Mouse (Mus musculus) kidney, adult 2 months (tissue): ENCODE data around the gene Nop2.
A peak's percentile ranks its signal among the peaks of the same experiment; 100 is the strongest.
"Not testable (repeated sequence)": the region's sequence is repeated elsewhere in the genome, so short reads cannot be mapped to it uniquely, and the experiment has no call there.

Experiments
- CTCF ChIP-seq: fragments of 200-500 bp; conservative IDR thresholded peaks from 2 replicates; pipeline ENCODE4 v1.5.1; 2011; ENCODE audit warnings: low read depth, mild to moderate bottlenecking, control low read depth, low read length, moderate library complexity, mixed read lengths; ENCODE audit not compliant: insufficient read depth, insufficient read length
- POLR2A ChIP-seq: fragments of 200-500 bp; IDR thresholded peaks from one replicate; pipeline ENCODE4 v1.6.1; 2011; ENCODE audit warnings: low read depth, low read length, control low read depth

- peak; percentile 47 for TF ChIP-seq CTCF
- not testable (repeated sequence) for TF ChIP-seq POLR2A
Measured at GRCm38 (mm10) chr6:125161971-125162370, 30.3 kb downstream of the Nop2 start.
